Mouse (Mus musculus) hindbrain, embryonic 14.5 days (tissue): ENCODE data around the gene Wdr46. TPM values are rescaled to one million over a fixed set of nuclear protein-coding genes. Genes with fewer than 3 reads are reported as not detected.

Experiments used
- ATAC-seq: fragments of 200-750 bp; cut with Nextera tagmentation; 2 replicates; pipeline ENCODE4 v1.8.0; 2017; ENCODE audit warnings: moderate number of reproducible peaks, mild to moderate bottlenecking, moderate TSS enrichment, moderate library complexity; ENCODE audit not compliant: low FRiP score
- DNase-seq: peaks from one replicate; pipeline ENCODE4 v3.0.0-alpha.2; 2015; ENCODE audit warnings: low spot score
- H3K27ac ChIP-seq: fragments of 300-500 bp; sonication (generic); 2 replicates; pipeline ENCODE4 v1.5.1; 2014; ENCODE audit warnings: mild to moderate bottlenecking, moderate library complexity
- H3K27me3 ChIP-seq: fragments of 300-500 bp; sonication (generic); 2 replicates; pipeline ENCODE4 v1.6.1; 2014; ENCODE audit warnings: mild to moderate bottlenecking, low read length, mixed read lengths; ENCODE audit not compliant: control insufficient read depth, insufficient read depth
- H3K36me3 ChIP-seq: fragments of 300-500 bp; sonication (generic); replicated peaks from 2 replicates; pipeline ENCODE4 v1.6.1; 2014; ENCODE audit not compliant: control insufficient read depth, insufficient read depth
- H3K4me1 ChIP-seq: fragments of 300-500 bp; sonication (generic); replicated peaks from 2 replicates; pipeline ENCODE4 v1.6.1; 2014; ENCODE audit warnings: antibody characterized with exemption, low read length, mixed read lengths; ENCODE audit not compliant: control insufficient read depth, insufficient read depth
- H3K4me2 ChIP-seq: fragments of 300-500 bp; sonication (generic); replicated peaks from 2 replicates; pipeline ENCODE4 v1.6.1; 2014; ENCODE audit warnings: mild to moderate bottlenecking, moderate library complexity
- H3K4me3 ChIP-seq: fragments of 300-500 bp; sonication (generic); replicated peaks from 2 replicates; pipeline ENCODE4 v1.5.1; 2014; ENCODE audit warnings: mild to moderate bottlenecking, low read length
- H3K9ac ChIP-seq: fragments of 300-500 bp; sonication (generic); 2 replicates; pipeline ENCODE4 v1.6.1; 2014
- H3K9me3 ChIP-seq: fragments of 300-500 bp; sonication (generic); 2 replicates; pipeline ENCODE4 v1.6.1; 2016; ENCODE audit warnings: low read length; ENCODE audit not compliant: control insufficient read depth
- WGBS: fragments of 180-500 bp; shearing (Covaris S2); extraction: QIAGEN DNeasy Blood & Tissue Kit; methylation state at CpG from one replicate; pipeline ENCODE4 v1.1.7; 2014; 5-methylcytosine and 5-hydroxymethylcytosine counted together
- polyA plus RNA-seq: library from polyadenylated mRNA; unstranded; fragments of >200 nt; fragmentation: Nextera tagmentation; extraction: Ambion mirVana; gene quantifications from 2 replicates; pipeline ENCODE4 v1.2.1, GENCODE M21; 2014

Wdr46 gene
- polyA plus RNA-seq, 1 experiment from 2014 or later = 19.5 TPM

- peaks cover 27% of the 10 kb centered on the region for H3K36me3 ChIP-seq
- DNase-seq (no peak), ATAC-seq (no peak)
- no peaks in the 10 kb centered on the region; the same call in 1 of the 2 replicates for H3K27me3 ChIP-seq
- peak overlapping the region; percentile 64 for H3K4me2 ChIP-seq
- no peaks in the 10 kb centered on the region for H3K9me3 ChIP-seq
- H3K9ac ChIP-seq = peak overlapping the region; percentile 61
- H3K4me3 ChIP-seq = peak overlapping the region; percentile 51
- peaks cover 23% of the 10 kb centered on the region for H3K4me1 ChIP-seq
- WGBS = 76% methylated on average over 31 of the region's 31 CpGs
- H3K27ac ChIP-seq = 0 out of 2 replicates have a peak overlapping the region, but pooled peaks have one; percentile 82
Measured at GRCm38 (mm10) chr17:33916847-33917655, 23.4 kb upstream of the Wdr46 start.

GRCm38 (mm10) chr17:33917656-33918292 is 22.7 kb upstream of the Wdr46 start:
- DNase-seq (no peak), ATAC-seq (no peak)
- H3K36me3 ChIP-seq = peaks cover 21% of the 10 kb centered on the region
- H3K4me3 ChIP-seq = no peak overlapping the region
- H3K27me3 ChIP-seq = no peaks in the 10 kb centered on the region; the same call in 1 of the 2 replicates
- WGBS = 84% methylated on average over 18 of the region's 18 CpGs
- H3K9ac ChIP-seq = no peak overlapping the region
- no peaks in the 10 kb centered on the region for H3K9me3 ChIP-seq
- no peak overlapping the region for H3K27ac ChIP-seq
- peaks cover 23% of the 10 kb centered on the region for H3K4me1 ChIP-seq
- peak overlapping the region; percentile 74; the same call in 1 of the 2 replicates for H3K4me2 ChIP-seq

GRCm38 (mm10) chr17:33918293-33919203 is 21.9 kb upstream of the Wdr46 start:
- Histone ChIP-seq H3K27ac (no peak overlapping the region), H3K4me1 (peaks cover 23% of the 10 kb centered on the region), H3K9ac (0 out of 2 replicates have a peak overlapping the region, but pooled peaks have one; percentile 52), H3K9me3 (no peaks in the 10 kb centered on the region), H3K4me2 (peak overlapping the region; percentile 74), H3K36me3 (peaks cover 15% of the 10 kb centered on the region), H3K27me3 (no peaks in the 10 kb centered on the region; the same call in 1 of the 2 replicates), H3K4me3 (peak overlapping the region; percentile 34; the same call in 1 of the 2 replicates)
- no peak for ATAC-seq
- 60% methylated on average over 37 of the region's 37 CpGs for WGBS
- DNase-seq = no peak

DNA sequence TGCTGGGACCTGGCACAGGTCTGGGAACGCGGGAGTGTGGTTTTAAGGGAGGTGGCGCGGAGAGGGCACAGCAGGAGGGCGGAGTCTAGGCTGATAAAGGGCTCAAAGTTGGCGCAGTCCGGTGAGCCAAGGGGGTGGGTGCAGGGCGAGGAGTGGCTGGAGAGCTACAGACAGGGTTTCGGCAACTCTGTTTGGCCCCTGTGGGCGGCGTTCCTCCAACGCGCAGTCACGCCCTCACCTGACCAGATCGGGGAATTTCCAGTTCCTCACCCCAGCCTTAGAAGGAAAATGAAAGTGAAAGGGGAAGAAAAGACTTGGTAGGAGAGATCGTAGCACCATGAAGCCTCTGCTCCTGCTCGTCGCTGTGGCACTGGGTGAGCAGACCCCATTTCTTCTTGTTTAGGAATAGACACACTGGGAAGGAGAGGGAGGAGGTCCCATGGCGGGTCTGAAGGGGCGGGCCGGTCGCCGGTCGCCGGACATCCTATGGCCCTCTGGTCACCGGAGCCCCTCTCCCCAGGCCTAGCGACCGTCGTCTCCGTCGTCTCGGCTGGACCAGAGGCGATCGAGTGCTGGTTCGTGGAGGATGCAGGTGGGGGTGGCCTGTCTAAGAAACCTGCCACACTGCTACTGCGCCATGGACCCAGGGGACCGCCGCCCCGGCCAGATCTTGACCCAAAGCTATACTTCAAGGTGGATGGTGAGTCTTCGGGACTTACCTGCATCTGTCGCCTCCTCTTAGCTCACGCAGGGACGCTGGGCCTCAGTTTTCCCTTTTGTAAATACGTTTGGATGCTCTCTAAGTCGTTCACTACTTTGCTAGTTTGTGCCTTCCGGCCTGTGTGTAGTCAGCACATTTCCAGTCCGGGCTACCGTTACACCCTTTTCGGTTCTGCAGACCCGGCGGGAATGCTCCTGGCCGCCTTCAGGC is 20.8 kb upstream of the Wdr46 start:
- peaks cover 23% of the 10 kb centered on the region for H3K4me1 ChIP-seq
- WGBS = 1% methylated on average over 52 of the region's 52 CpGs
- H3K9me3 ChIP-seq = no peaks in the 10 kb centered on the region
- peak overlapping the region; percentile 34 for H3K4me3 ChIP-seq
- no peaks in the 10 kb centered on the region; the same call in 1 of the 2 replicates for H3K27me3 ChIP-seq
- peak overlapping the region; percentile 74 for H3K4me2 ChIP-seq
- H3K36me3 ChIP-seq = peaks cover 4% of the 10 kb centered on the region
- H3K9ac ChIP-seq = peak overlapping the region; percentile 52
- peak overlapping the region; percentile 66 for H3K27ac ChIP-seq
- ATAC-seq (no peak), DNase-seq (no peak)

DNA sequence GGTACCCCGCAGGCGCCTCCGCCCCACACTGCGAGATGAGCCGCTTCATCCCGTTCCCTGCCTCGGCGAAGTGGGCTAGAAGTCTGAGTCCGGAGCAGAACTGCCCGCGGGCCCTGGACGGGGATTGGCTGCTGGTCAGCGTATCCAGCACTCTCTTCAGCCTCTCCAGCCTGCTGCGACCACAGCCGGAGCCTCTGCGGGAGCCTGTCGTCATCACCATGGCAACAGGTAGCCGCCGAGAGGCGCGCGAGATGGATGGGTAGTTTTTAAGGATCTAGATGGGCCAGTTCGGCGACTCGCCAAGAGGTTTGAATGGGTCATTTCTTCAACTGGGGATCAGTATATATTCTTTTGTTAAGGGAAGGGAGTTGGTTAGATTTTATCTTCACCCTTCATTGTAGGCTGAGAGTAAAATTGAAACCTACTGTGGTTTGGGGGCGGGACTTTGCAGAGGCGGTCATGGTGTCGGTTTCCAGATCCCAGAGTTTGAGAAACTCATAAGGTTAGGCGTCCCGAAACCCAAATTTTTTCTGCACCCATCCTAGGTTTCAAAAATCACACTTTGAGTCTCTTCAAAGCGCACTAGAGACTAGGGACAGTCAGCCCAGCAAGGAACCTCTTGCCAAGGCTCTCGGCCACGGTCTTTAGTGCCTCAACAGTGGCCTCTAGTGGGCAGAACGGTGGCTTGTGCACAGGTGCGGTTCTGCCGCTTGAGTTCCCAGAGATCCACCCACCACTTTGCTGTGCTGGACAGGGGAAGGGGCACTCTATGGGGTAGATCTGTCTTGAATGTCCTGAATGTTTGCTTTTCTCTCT is 20.0 kb upstream of the Wdr46 start:
- Histone ChIP-seq H3K27me3 (no peaks in the 10 kb centered on the region; the same call in 1 of the 2 replicates), H3K9me3 (no peaks in the 10 kb centered on the region), H3K9ac (peak overlapping the region; percentile 52), H3K4me1 (peaks cover 23% of the 10 kb centered on the region), H3K4me3 (peak overlapping the region; percentile 34), H3K4me2 (peak overlapping the region; percentile 74), H3K36me3 (peaks cover 7% of the 10 kb centered on the region; the same call in 1 of the 2 replicates), H3K27ac (peak overlapping the region; percentile 66)
- ATAC-seq (peak; percentile 12; the same call in 1 of the 2 replicates), DNase-seq (peak; percentile 81)
- WGBS = 1% methylated on average over 36 of the region's 36 CpGs

DNA sequence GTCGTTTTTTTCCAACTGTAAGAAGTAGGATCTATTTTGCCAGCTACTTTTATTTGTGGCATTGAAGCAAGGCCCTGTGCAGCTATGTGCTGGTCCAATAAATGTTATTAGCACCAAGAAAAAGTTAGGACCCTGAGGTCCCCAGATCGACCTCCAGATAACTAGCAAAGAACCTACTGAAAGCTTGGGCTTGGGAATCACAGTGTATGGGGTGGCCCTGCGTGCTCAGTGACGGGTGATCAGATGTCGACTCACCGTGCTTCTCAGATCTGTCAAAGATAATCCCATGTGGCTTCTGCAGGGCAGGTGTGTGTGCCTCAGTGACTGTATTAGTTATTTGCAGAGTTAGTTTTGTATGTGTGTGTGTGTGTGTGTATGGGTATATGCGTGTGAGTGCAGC is 19.1 kb upstream of the Wdr46 start:
- DNase-seq (no peak), ATAC-seq (no peak)
- Histone ChIP-seq H3K4me1 (peaks cover 23% of the 10 kb centered on the region), H3K4me2 (no peak overlapping the region), H3K4me3 (no peak overlapping the region), H3K9me3 (no peaks in the 10 kb centered on the region), H3K36me3 (peaks cover 7% of the 10 kb centered on the region; the same call in 1 of the 2 replicates), H3K27me3 (no peaks in the 10 kb centered on the region; the same call in 1 of the 2 replicates), H3K9ac (no peak overlapping the region; the same call in 1 of the 2 replicates), H3K27ac (no peak overlapping the region)
- 92% methylated on average over 7 of the region's 7 CpGs for WGBS

GRCm38 (mm10) chr17:33924577-33925283 is 15.7 kb upstream of the Wdr46 start:
- no peak overlapping the region for H3K4me2 ChIP-seq
- H3K27me3 ChIP-seq = no peaks in the 10 kb centered on the region
- H3K27ac ChIP-seq = no peak overlapping the region
- H3K4me3 ChIP-seq = no peak overlapping the region
- ATAC-seq (no peak), DNase-seq (no peak)
- no peak overlapping the region for H3K9ac ChIP-seq
- H3K4me1 ChIP-seq = peaks cover 19% of the 10 kb centered on the region; the same call in 1 of the 2 replicates
- peaks cover 13% of the 10 kb centered on the region for H3K36me3 ChIP-seq
- no peaks in the 10 kb centered on the region for H3K9me3 ChIP-seq
- WGBS = 79% methylated on average over 10 of the region's 10 CpGs
